Mouse (Mus musculus) liver, postnatal 0 days (tissue): ENCODE data around the gene Tnnt1.

Experiments used
- CTCF ChIP-seq: sonication (generic); IDR thresholded peaks from 2 replicates; pipeline ENCODE4 v1.5.1; 2016; ENCODE audit warnings: antibody characterized with exemption, low read depth
- EP300 ChIP-seq: IDR thresholded peaks from 2 replicates; pipeline ENCODE4 v1.6.1; 2016; ENCODE audit warnings: antibody characterized with exemption, low read depth, mild to moderate bottlenecking

- TF ChIP-seq CTCF (peak; percentile 81), EP300 (peak; percentile 41; the same call in 1 of the 2 replicates)
Observed at GRCm38 (mm10) chr7:4526341-4527301, 10.4 kb upstream of the Tnnt1 start.
